Mouse (Mus musculus): Measurements from ENCODE around the gene Tmem151b. TPM values are rescaled to one million over a fixed set of nuclear protein-coding genes. Genes with fewer than 3 reads are reported as not detected.

Tmem151b gene
- total and polyA plus RNA-seq, 3 experiments: under 0.01 TPM; not detected in 2

DNA sequence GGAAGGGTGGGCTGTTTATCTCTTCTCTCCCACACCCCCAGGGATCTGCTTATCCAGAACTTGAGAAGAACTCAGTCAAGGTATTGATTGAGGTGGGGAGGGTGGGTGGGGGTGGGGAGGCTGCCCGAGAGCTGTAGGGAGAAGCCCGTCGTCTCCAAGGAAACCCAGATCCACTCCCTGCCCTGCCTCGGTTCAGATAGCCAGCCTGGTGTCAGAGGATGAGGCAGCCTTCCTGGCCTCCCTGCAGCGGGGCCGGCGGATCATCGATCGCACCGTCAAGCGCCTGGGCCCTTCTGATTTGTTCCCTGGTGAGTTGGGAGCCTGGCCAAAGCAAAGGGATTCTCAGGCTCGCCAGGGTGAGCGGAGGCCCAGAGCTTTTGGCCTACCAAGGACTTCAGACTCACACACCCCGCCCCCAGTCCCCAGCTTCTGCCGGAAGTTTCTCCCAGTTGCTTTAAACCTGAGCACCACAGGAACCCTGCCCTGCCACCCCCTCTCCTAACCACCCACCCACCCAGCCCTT, 34.2 kb downstream of the Tmem151b start:
- Histone ChIP-seq H3K36me3 (replicated peaks) (peaks cover 90% of the 10 kb centered on the region), H3K9me3 (replicated peaks) (no peaks in the 10 kb centered on the region), H3K4me3 (ENCODE audit: low read depth, low read length) (no peak overlapping the region), H3K4me1 (ENCODE audit: insufficient read depth, low read depth, low read length) (peaks cover 11% of the 10 kb centered on the region), H3K27me3 (ENCODE audit: insufficient read depth, low read length) (no peaks in the 10 kb centered on the region)
- TF ChIP-seq CTCF (IDR thresholded peaks at IDR 0.05; ENCODE audit: low read depth, low read length) (no peak), TAL1 (conservative IDR thresholded peaks at IDR 0.05; ENCODE audit: low read depth, low read length) (no peak), POLR2AphosphoS5 (IDR thresholded peaks at IDR 0.05; ENCODE audit: insufficient replicate concordance, low read depth, low read length) (no peak), GATA2 (IDR thresholded peaks at IDR 0.05; ENCODE audit: borderline replicate concordance, low read depth, low read length) (no peak)
- ATAC-seq (ENCODE audit: extremely low read depth, insufficient number of reproducible peaks, low FRiP score, poor library complexity, severe bottlenecking): no peak
- no peak for DNase-seq (ENCODE audit: low spot score)

DNA sequence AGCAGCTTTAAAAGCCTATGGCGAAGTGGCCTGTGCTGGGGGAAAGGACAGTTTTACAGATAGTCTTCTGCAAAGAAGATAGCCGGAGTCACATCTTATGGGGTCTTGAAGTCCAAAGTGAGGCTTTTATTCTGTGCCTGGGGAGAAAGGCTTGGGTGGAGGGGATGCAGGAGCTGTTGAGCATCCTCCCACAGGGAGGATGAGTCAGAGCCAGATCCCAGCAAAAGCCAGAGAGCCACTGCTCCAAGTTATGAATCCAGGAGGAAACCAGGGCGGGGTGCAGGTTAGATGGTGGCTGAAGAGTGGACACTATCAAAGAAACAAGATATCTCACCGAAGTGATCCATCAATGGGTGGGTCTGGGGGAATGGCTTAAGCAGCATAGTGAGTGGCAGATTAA, 37.7 kb downstream of the Tmem151b start:
- Histone ChIP-seq H3K36me3 (replicated peaks) (peaks cover 80% of the 10 kb centered on the region), H3K4me3 (ENCODE audit: low read depth, low read length) (no peak overlapping the region), H3K27me3 (ENCODE audit: insufficient read depth, low read length) (no peaks in the 10 kb centered on the region), H3K4me1 (ENCODE audit: insufficient read depth, low read depth, low read length) (peaks cover 23% of the 10 kb centered on the region), H3K9me3 (replicated peaks) (no peaks in the 10 kb centered on the region)
- ATAC-seq (ENCODE audit: extremely low read depth, insufficient number of reproducible peaks, low FRiP score, poor library complexity, severe bottlenecking) (no peak), DNase-seq (ENCODE audit: low spot score) (no peak)
- TF ChIP-seq POLR2AphosphoS5 (IDR thresholded peaks at IDR 0.05; ENCODE audit: insufficient replicate concordance, low read depth, low read length) (no peak), TAL1 (conservative IDR thresholded peaks at IDR 0.05; ENCODE audit: low read depth, low read length) (no peak), GATA2 (IDR thresholded peaks at IDR 0.05; ENCODE audit: borderline replicate concordance, low read depth, low read length) (no peak), CTCF (IDR thresholded peaks at IDR 0.05; ENCODE audit: low read depth, low read length) (no peak), GATA1 (IDR thresholded peaks at IDR 0.05; ENCODE audit: borderline replicate concordance, low read length) (no peak)

DNA sequence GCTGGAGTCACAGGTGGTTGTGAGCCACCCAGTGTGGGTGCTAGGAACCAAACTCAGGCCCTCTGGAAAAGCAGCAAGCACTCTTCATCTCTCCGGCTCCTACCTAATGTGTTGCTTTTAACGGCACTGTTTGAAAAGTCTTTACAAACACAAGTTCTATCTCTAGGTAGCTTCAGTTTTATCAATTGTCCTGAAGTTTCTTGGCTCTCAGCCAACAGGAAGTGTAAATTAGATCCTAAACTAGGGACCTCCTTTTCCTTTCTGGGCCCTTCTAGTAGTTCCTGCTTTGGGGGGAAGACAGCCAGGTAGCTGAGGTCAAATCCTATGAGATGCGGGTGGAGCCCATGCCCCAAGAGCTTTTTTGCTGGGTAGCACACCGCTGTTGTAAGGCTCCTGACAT, 38.6 kb downstream of the Tmem151b start:
- no peak for DNase-seq (ENCODE audit: low spot score)
- Histone ChIP-seq H3K36me3 (replicated peaks) (peaks cover 72% of the 10 kb centered on the region), H3K27me3 (ENCODE audit: insufficient read depth, low read length) (no peaks in the 10 kb centered on the region), H3K9me3 (replicated peaks) (no peaks in the 10 kb centered on the region), H3K4me3 (ENCODE audit: low read depth, low read length) (no peak overlapping the region), H3K4me1 (ENCODE audit: insufficient read depth, low read depth, low read length) (peaks cover 28% of the 10 kb centered on the region)
- no peak for ATAC-seq (ENCODE audit: extremely low read depth, insufficient number of reproducible peaks, low FRiP score, poor library complexity, severe bottlenecking)
- TF ChIP-seq TAL1 (conservative IDR thresholded peaks at IDR 0.05; ENCODE audit: low read depth, low read length) (no peak), CTCF (IDR thresholded peaks at IDR 0.05; ENCODE audit: low read depth, low read length) (no peak), GATA2 (IDR thresholded peaks at IDR 0.05; ENCODE audit: borderline replicate concordance, low read depth, low read length) (no peak), GATA1 (IDR thresholded peaks at IDR 0.05; ENCODE audit: borderline replicate concordance, low read length) (no peak), POLR2AphosphoS5 (IDR thresholded peaks at IDR 0.05; ENCODE audit: insufficient replicate concordance, low read depth, low read length) (no peak)

DNA sequence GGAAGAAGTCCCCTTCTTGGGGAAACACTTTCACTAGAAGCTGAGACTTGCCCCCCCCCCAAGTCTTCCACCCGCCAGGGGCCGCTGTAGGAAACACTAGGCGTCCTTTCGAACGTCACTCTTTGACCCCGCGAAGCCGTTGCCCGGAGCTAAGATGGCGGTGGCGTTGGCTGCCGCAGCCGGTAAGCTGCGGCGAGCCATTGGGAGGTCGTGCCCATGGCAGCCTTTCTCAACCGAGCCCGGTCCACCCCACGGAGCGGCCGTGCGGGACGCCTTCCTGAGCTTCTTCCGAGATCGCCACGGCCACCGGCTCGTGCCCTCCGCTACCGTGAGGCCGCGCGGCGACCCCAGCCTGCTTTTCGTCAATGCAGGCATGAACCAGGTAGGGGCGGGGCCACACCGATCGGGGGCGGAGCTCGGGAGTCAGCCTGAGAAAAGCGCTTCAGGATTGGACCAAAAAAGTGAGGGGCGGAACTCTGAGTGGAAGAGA, 42.7 kb downstream of the Tmem151b start, which contains the start of gene Aars2:
Gene Aars2, plus strand, starts transcription at position 142 of the 490 bp plus-strand sequence.
- TF ChIP-seq POLR2AphosphoS5 (IDR thresholded peaks at IDR 0.05; ENCODE audit: insufficient replicate concordance, low read depth, low read length) (no peak), CTCF (IDR thresholded peaks at IDR 0.05; ENCODE audit: low read depth, low read length) (peak; percentile 26; the same call in 1 of the 2 replicates)
- Histone ChIP-seq H3K9me3 (replicated peaks) (no peaks in the 10 kb centered on the region), H3K36me3 (replicated peaks) (peaks cover 40% of the 10 kb centered on the region), H3K4me3 (ENCODE audit: low read depth, low read length) (peak within 1 kb of the TSS; percentile 87), H3K4me1 (ENCODE audit: insufficient read depth, low read depth, low read length) (peaks cover 30% of the 10 kb centered on the region), H3K27me3 (ENCODE audit: insufficient read depth, low read length) (peaks cover 17% of the 10 kb centered on the region)
- DNase-seq (ENCODE audit: low spot score) (peak; percentile 82), ATAC-seq (ENCODE audit: extremely low read depth, insufficient number of reproducible peaks, low FRiP score, poor library complexity, severe bottlenecking) (peak; percentile 82)

DNA sequence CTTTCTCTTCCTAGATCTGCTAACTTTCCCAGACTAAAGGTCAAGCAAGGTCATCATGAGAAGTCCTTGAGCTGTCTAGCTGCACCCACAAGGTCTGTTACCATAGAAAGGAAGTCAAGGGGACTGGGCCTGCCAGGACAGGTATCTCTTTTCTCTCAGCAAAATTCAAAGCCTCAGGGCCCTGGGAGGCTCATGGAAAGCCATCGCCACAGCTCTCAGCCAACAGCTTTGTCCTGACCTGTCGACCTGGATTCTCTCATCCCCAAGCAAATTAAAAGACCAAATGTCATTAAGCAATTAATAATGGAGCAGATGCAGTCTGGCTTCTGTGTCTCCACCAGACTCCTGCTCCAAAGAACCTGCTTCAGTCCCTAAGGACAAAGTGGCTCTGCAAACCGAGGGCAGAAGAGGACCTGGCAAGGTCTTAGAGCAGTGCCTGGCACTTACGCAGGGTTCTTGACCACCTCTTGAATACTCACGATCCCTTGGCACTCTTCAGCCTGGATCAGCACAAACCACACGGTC, 43.5 kb downstream of the Tmem151b start:
- Histone ChIP-seq H3K36me3 (replicated peaks) (peaks cover 33% of the 10 kb centered on the region), H3K9me3 (replicated peaks) (no peaks in the 10 kb centered on the region), H3K27me3 (ENCODE audit: insufficient read depth, low read length) (peaks cover 17% of the 10 kb centered on the region), H3K4me3 (ENCODE audit: low read depth, low read length) (peak overlapping the region; percentile 87; the same call in 1 of the 2 replicates), H3K4me1 (ENCODE audit: insufficient read depth, low read depth, low read length) (peaks cover 30% of the 10 kb centered on the region)
- TF ChIP-seq GATA2 (IDR thresholded peaks at IDR 0.05; ENCODE audit: borderline replicate concordance, low read depth, low read length) (no peak), GATA1 (IDR thresholded peaks at IDR 0.05; ENCODE audit: borderline replicate concordance, low read length) (no peak), CTCF (IDR thresholded peaks at IDR 0.05; ENCODE audit: low read depth, low read length) (no peak), TAL1 (conservative IDR thresholded peaks at IDR 0.05; ENCODE audit: low read depth, low read length) (no peak), POLR2AphosphoS5 (IDR thresholded peaks at IDR 0.05; ENCODE audit: insufficient replicate concordance, low read depth, low read length) (no peak)
- no peak for DNase-seq (ENCODE audit: low spot score)
- no peak for ATAC-seq (ENCODE audit: extremely low read depth, insufficient number of reproducible peaks, low FRiP score, poor library complexity, severe bottlenecking)

DNA sequence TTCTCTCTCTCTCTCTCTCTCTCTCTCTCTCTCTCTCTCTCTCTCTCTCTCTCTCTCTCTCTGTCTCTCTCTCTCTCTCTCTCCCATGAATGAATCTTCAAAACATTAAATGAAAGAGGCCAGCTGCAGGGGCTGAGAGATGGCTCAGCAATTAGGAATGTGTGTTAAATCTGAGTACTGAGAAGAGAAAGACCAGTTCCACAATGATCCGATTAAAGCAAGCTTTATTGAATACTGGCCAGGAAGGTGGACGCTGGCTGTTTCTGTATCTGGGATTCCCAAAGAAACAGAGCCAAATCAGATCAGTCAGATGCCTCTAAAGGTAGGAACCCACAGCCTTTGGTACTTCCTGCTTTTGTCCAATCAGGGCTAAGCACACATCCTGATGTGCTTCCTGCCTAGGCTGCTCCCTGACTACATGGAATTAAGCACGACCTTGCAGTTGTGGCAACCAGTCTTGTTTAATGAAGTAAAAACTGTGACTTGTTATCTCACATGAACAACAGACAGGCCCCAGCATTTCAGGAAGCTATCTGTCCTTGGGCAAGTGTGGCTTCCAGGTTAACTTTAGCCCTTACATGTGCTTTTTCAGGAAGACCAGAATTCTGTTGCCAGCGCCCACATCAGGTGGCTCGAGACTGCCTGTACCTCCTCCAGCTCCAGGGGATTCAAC, 46.0 kb downstream of the Tmem151b start:
- peaks cover 29% of the 10 kb centered on the region for H3K4me1 ChIP-seq (ENCODE audit: insufficient read depth, low read depth, low read length)
- DNase-seq (ENCODE audit: low spot score) (no peak), ATAC-seq (ENCODE audit: extremely low read depth, insufficient number of reproducible peaks, low FRiP score, poor library complexity, severe bottlenecking) (peak; percentile 42)
- H3K4me3 ChIP-seq (ENCODE audit: low read depth, low read length): no peak overlapping the region
- peaks cover 25% of the 10 kb centered on the region for H3K27me3 ChIP-seq (ENCODE audit: insufficient read depth, low read length)
- no peaks in the 10 kb centered on the region for H3K9me3 ChIP-seq (replicated peaks)
- no peak for TF ChIP-seq GATA2 (IDR thresholded peaks at IDR 0.05; ENCODE audit: borderline replicate concordance, low read depth, low read length)
- no peak for TF ChIP-seq TAL1 (conservative IDR thresholded peaks at IDR 0.05; ENCODE audit: low read depth, low read length)
- TF ChIP-seq CTCF (IDR thresholded peaks at IDR 0.05; ENCODE audit: low read depth, low read length): no peak
- TF ChIP-seq GATA1 (IDR thresholded peaks at IDR 0.05; ENCODE audit: borderline replicate concordance, low read length): no peak
- TF ChIP-seq POLR2AphosphoS5 (IDR thresholded peaks at IDR 0.05; ENCODE audit: insufficient replicate concordance, low read depth, low read length): no peak
- H3K36me3 ChIP-seq (replicated peaks): peaks cover 8% of the 10 kb centered on the region
